Mouse (Mus musculus) G1E (cell line): ENCODE results near the gene Bace2. TPM values are rescaled to one million over a fixed set of nuclear protein-coding genes. Genes with fewer than 3 reads are reported as not detected.

Experiments
- ATAC-seq: 2 replicates; pipeline ENCODE4 v1.8.0; 2016; ENCODE audit warnings: mild to moderate bottlenecking; ENCODE audit not compliant: insufficient number of reproducible peaks, poor library complexity, low FRiP score, severe bottlenecking; ENCODE audit errors: extremely low read depth
- DNase-seq: peaks from one replicate; pipeline ENCODE4 v3.0.0; 2012; ENCODE audit warnings: low spot score
- H3K27me3 ChIP-seq: 2 replicates; pipeline ENCODE4 v1.6.1; 2012; ENCODE audit warnings: mild to moderate bottlenecking, low read length, inconsistent platforms; ENCODE audit not compliant: insufficient read depth
- H3K36me3 ChIP-seq: replicated peaks from 2 replicates; pipeline ENCODE3; 2012; ENCODE audit warnings: mild to moderate bottlenecking, inconsistent platforms
- H3K4me1 ChIP-seq: 2 replicates; pipeline ENCODE4 v1.6.1; 2012; ENCODE audit warnings: low read depth, low read length, inconsistent platforms, mixed read lengths; ENCODE audit not compliant: insufficient read depth
- H3K4me3 ChIP-seq: 2 replicates; pipeline ENCODE4 v1.5.1; 2012; ENCODE audit warnings: low read depth, mild to moderate bottlenecking, inconsistent platforms, low read length, moderate library complexity, mixed read lengths
- H3K9me3 ChIP-seq: replicated peaks from 2 replicates; pipeline ENCODE4 v1.6.1; 2012; ENCODE audit warnings: inconsistent platforms
- CTCF ChIP-seq: IDR thresholded peaks from 2 replicates; pipeline ENCODE4 v1.5.1; 2012; ENCODE audit warnings: low read depth, low read length, inconsistent platforms, mixed read lengths
- GATA1 ChIP-seq: IDR thresholded peaks from 2 replicates; pipeline ENCODE4 v1.6.1; 2012; ENCODE audit warnings: borderline replicate concordance, low read length, inconsistent platforms, mixed read lengths
- GATA2 ChIP-seq: IDR thresholded peaks from 2 replicates; pipeline ENCODE4 v1.6.1; 2012; ENCODE audit warnings: low read depth, low read length, inconsistent platforms, borderline replicate concordance
- POLR2AphosphoS5 ChIP-seq: IDR thresholded peaks from 2 replicates; pipeline ENCODE4 v1.6.1; 2012; ENCODE audit warnings: low read depth, low read length, inconsistent platforms; ENCODE audit not compliant: insufficient replicate concordance
- TAL1 ChIP-seq: conservative IDR thresholded peaks from 2 replicates; pipeline ENCODE4 v1.6.1; 2012; ENCODE audit warnings: low read depth, low read length, inconsistent platforms, mixed read lengths
- polyA plus RNA-seq: library from polyadenylated mRNA; stranded (reverse); fragments of >175 nt; gene quantifications from 2 replicates; pipeline ENCODE4 v1.2.3, GENCODE M21; 2012
- total RNA-seq, 2 experiments: library from RNA; stranded (forward) in 1 of 2; stranded (reverse) in 1 of 2; fragments of 200-1000 nt in 1 of 2; fragments of >200 nt in 1 of 2; fragmentation: Nextera tagmentation in 1 of 2; gene quantifications; 2 replicates each; pipeline ENCODE4 v1.2.3; 2014 to 2017

Gene Bace2
- total and polyA plus RNA-seq, 3 experiments, result 0.27 TPM; not detected in 2

- H3K4me1 ChIP-seq, result no peaks in the 10 kb centered on the region
- no peak for DNase-seq
- TF ChIP-seq CTCF, result no peak
- no peak for TF ChIP-seq POLR2AphosphoS5
- TF ChIP-seq GATA2, result no peak
- no peak for TF ChIP-seq TAL1
- TF ChIP-seq GATA1, result no peak
Measured at GRCm38 (mm10) chr16:97396436-97396835, 39.9 kb downstream of the Bace2 start.

GRCm38 (mm10) chr16:97397945-97398531, 41.5 kb downstream of the Bace2 start:
- Histone ChIP-seq H3K4me1 (no peaks in the 10 kb centered on the region), H3K27me3 (no peaks in the 10 kb centered on the region), H3K36me3 (no peaks in the 10 kb centered on the region), H3K4me3 (no peak overlapping the region), H3K9me3 (no peaks in the 10 kb centered on the region)
- ATAC-seq, result no peak
- no peak for TF ChIP-seq CTCF
- no peak for TF ChIP-seq TAL1
- no peak for TF ChIP-seq GATA1
- no peak for TF ChIP-seq GATA2
- TF ChIP-seq POLR2AphosphoS5, result no peak
- DNase-seq, result no peak

More at GRCm38 (mm10) chr16:97396436-97396835, 39.9 kb downstream of the Bace2 start:
- ATAC-seq, result no peak
- Histone ChIP-seq H3K9me3 (no peaks in the 10 kb centered on the region), H3K27me3 (no peaks in the 10 kb centered on the region), H3K4me3 (no peak overlapping the region), H3K36me3 (no peaks in the 10 kb centered on the region)

GRCm38 (mm10) chr16:97399991-97400390, 43.4 kb downstream of the Bace2 start:
- TF ChIP-seq CTCF, result no peak
- TF ChIP-seq GATA1, result no peak
- TF ChIP-seq POLR2AphosphoS5, result no peak
- TF ChIP-seq GATA2, result no peak
- TF ChIP-seq TAL1, result no peak
- DNase-seq, result no peak
- Histone ChIP-seq H3K4me3 (no peak overlapping the region), H3K4me1 (no peaks in the 10 kb centered on the region), H3K27me3 (no peaks in the 10 kb centered on the region), H3K9me3 (no peaks in the 10 kb centered on the region), H3K36me3 (no peaks in the 10 kb centered on the region)
- no peak for ATAC-seq

- TF ChIP-seq GATA2 (no peak), TAL1 (no peak), CTCF (no peak), GATA1 (no peak), POLR2AphosphoS5 (no peak)
- no peaks in the 10 kb centered on the region for H3K4me1 ChIP-seq
- no peaks in the 10 kb centered on the region for H3K9me3 ChIP-seq
- H3K36me3 ChIP-seq, result no peaks in the 10 kb centered on the region
- no peaks in the 10 kb centered on the region for H3K27me3 ChIP-seq
- ATAC-seq (no peak), DNase-seq (no peak)
- no peak overlapping the region for H3K4me3 ChIP-seq
Measured at GRCm38 (mm10) chr16:97401741-97402140, 45.2 kb downstream of the Bace2 start.

GRCm38 (mm10) chr16:97402213-97402785, 45.8 kb downstream of the Bace2 start:
- H3K27me3 ChIP-seq, result no peaks in the 10 kb centered on the region
- no peak for ATAC-seq
- no peaks in the 10 kb centered on the region for H3K4me1 ChIP-seq

GRCm38 (mm10) chr16:97405476-97406012, 49.0 kb downstream of the Bace2 start:
- Histone ChIP-seq H3K4me3 (no peak overlapping the region), H3K4me1 (no peaks in the 10 kb centered on the region), H3K9me3 (no peaks in the 10 kb centered on the region), H3K36me3 (no peaks in the 10 kb centered on the region), H3K27me3 (no peaks in the 10 kb centered on the region)
- ATAC-seq (no peak), DNase-seq (no peak)
- TF ChIP-seq GATA2 (no peak), CTCF (no peak), POLR2AphosphoS5 (no peak), TAL1 (no peak), GATA1 (no peak)

More at GRCm38 (mm10) chr16:97402213-97402785, 45.8 kb downstream of the Bace2 start:
- DNase-seq, result no peak
- no peak overlapping the region for H3K4me3 ChIP-seq
- no peaks in the 10 kb centered on the region for H3K9me3 ChIP-seq
- no peaks in the 10 kb centered on the region for H3K36me3 ChIP-seq
- TF ChIP-seq POLR2AphosphoS5 (no peak), GATA2 (no peak)
